Mouse (Mus musculus): Measurements from ENCODE around the gene Coro2a.

- TF ChIP-seq POLR2A (IDR thresholded peaks at IDR 0.05; ENCODE audit: insufficient read depth, low read depth, low read length): no peak
- no peak for TF ChIP-seq CTCF (IDR thresholded peaks at IDR 0.05)
- no peak for TF ChIP-seq EP300 (IDR thresholded peaks at IDR 0.05; ENCODE audit: insufficient read depth, low read depth, low read length)
Measured at GRCm38 (mm10) chr4:46574841-46575240, 27.2 kb downstream of the Coro2a start.

Data from heart, adult 2 months (tissue).